Mouse (Mus musculus) Muller cell, postnatal 12 days (primary cell): ENCODE results near the gene 1700003E16Rik.

Experiments used
- DNase-seq: peaks from one replicate; pipeline ENCODE4 v3.0.0-alpha.2; 2015; ENCODE audit errors: inconsistent ontology term

Gene 1700003E16Rik

DNA sequence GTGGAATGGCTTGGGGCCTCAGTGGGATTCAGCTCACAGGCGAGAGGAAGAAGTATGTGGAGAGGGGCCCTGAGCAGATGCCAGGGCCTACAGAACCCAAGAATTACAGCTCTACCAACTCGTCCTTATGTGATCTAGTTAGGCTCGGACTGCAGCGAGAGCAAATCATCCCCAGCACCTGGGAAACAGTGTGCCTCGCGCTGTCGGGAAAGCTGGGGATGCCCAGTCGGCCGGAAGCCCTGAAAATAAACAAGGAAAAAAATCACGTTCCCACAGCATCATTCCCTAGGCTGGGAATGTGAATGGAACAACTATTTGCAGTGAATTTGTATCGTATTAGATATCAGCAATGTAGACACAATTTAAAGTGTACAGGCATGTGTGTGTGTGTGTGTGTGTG, 50.1 kb downstream of the 1700003E16Rik start:
- no peak for DNase-seq

DNA sequence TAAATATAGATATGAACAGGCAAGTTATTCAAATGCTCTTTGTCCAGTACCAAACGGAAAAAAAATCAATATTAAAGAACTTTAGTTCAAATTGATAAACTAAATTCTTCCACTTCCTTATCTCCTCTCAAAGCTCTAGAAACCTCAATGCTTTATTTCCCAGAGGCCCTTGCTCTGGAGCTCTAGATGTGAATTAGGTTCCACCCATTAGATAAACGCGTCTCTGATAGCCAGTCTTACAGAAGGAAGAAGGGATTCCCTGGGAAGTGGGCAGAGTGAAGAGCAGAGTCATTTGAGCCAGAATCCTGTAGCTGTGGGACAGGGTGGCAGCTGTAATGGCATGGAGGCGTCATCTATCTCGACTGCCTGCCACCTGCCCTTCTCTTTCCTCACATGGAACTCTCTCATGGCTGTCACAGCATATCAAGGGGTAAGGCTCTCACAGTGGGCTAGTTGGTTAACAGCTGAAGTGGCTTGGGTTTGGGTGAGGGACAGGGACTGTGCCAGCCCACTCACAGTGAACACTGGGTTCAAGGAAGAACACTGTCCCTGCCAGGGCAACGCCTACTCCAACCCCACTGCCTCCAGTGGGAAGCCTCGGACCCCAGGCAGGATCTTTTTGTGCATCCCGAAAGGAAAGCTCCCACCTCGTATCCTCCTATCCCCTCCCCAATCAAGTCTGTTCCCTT, 51.3 kb downstream of the 1700003E16Rik start:
- DNase-seq = no peak

DNA sequence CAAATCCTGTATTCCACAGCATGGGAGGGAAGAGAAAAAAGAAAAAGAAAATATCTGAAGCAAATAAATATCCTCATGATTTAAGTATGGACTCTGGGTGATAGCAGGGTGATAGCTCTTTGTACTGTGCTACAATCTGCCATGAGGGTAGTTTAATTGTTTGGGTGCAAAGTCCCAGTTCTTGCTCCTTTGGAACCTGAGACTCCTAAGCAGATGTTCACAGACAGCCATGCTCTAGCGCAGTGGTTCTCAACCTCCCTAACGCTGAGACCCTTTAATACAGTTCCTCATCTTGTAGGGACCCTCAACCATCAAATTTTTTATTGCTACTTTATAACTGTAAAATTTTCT, 51.8 kb downstream of the 1700003E16Rik start:
- no peak for DNase-seq

DNA sequence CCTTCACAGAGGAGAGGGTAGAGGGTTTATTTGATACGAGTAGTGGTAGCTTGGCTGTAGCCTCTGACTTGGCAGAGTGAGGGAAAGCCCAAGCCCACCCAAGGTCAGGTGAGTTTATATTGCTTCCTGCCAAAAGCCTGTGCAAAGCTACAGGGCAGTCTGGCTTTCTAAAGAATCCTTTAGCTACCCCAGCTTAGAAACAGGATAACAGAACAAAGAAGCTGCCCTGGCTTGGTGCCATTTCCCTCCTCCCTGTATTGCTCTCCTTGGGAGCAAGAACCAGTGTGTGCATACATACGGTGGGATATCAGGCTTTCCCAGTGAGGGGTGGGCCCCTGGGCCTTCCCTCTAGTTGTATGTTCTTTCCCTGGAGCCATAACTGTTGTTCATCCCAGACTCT, 54.3 kb downstream of the 1700003E16Rik start:
- no peak for DNase-seq

DNA sequence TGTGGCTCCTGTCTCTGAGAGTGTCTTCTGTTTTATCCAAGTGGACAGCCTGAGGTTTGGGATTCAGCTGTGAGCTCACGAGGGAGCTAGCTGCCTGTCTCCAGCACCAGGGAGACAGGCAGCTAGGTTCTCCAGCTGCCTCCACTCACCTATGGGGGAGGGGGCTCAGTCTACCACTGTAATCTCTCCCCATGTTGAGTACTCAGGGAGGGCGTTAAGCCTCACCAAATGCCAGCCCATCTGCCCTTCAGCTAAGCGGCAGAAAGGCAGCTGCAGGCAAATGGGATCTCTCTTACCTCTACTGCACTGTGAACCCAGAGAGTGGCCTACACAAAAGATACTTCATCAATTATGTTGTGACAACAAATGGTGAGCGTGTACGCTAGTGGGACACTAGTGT, 55.3 kb downstream of the 1700003E16Rik start:
- no peak for DNase-seq
